Mouse (Mus musculus): ENCODE data around the gene Hist1h4b. TPM values are rescaled to one million over a fixed set of nuclear protein-coding genes. Genes with fewer than 3 reads are reported as not detected.
"Not testable (repeated sequence)": the region's sequence is repeated elsewhere in the genome, so short reads cannot be mapped to it uniquely, and the experiment has no call there.

Hist1h4b gene
- polyA plus RNA-seq, 1 experiment from 2014 or later: 3.5 TPM

GRCm38 (mm10) chr13:23759916-23760239 lies 3.1 kb downstream of the Hist1h4b start:
- Histone ChIP-seq H3K4me1 (ENCODE audit: control insufficient read depth, low read depth, low read length) (peaks cover 44% of the 10 kb centered on the region), H3K4me3 (ENCODE audit: low read depth, low read length) (peak overlapping the region; percentile 67)
- no peak for ATAC-seq (ENCODE audit: low read depth)

GRCm38 (mm10) chr13:23760240-23760971 lies 3.6 kb downstream of the Hist1h4b start:
- Histone ChIP-seq H3K36me3 (ENCODE audit: control insufficient read depth, insufficient read depth) (no peaks in the 10 kb centered on the region), H3K27ac (ENCODE audit: low read length) (peak overlapping the region; percentile 96), H3K9me3 (replicated peaks; ENCODE audit: control insufficient read depth, low read length) (no peaks in the 10 kb centered on the region), H3K9ac (ENCODE audit: low read depth, low read length) (peak overlapping the region; percentile 78), H3K4me3 (ENCODE audit: low read depth, low read length) (peak overlapping the region; percentile 67), H3K4me2 (ENCODE audit: low read depth, low read length) (peak overlapping the region; percentile 86), H3K4me1 (ENCODE audit: control insufficient read depth, low read depth, low read length) (peaks cover 46% of the 10 kb centered on the region), H3K27me3 (ENCODE audit: control insufficient read depth, insufficient read depth, low read depth, low read length) (no peaks in the 10 kb centered on the region)
- no peak for ATAC-seq (ENCODE audit: low read depth)
- under 1% methylated on average over 19 of the region's 27 CpGs for WGBS (ENCODE audit: insufficient replicate concordance)

More at GRCm38 (mm10) chr13:23759916-23760239, 3.1 kb downstream of the Hist1h4b start:
- Histone ChIP-seq H3K9ac (ENCODE audit: low read depth, low read length) (peak overlapping the region; percentile 78), H3K27ac (ENCODE audit: low read length) (peak overlapping the region; percentile 96), H3K27me3 (ENCODE audit: control insufficient read depth, insufficient read depth, low read depth, low read length) (no peaks in the 10 kb centered on the region), H3K9me3 (replicated peaks; ENCODE audit: control insufficient read depth, low read length) (no peaks in the 10 kb centered on the region), H3K36me3 (ENCODE audit: control insufficient read depth, insufficient read depth) (no peaks in the 10 kb centered on the region), H3K4me2 (ENCODE audit: low read depth, low read length) (peak overlapping the region; percentile 86)
- 52% methylated on average over 1 of the region's 1 CpGs for WGBS (ENCODE audit: insufficient replicate concordance)

GRCm38 (mm10) chr13:23760972-23761864 lies 4.4 kb downstream of the Hist1h4b start, which contains the start of gene Hist1h4a:
Hist1h4a (minus strand) TSS chr13:23761230.
- H3K4me3 ChIP-seq (ENCODE audit: low read depth, low read length): peak within 1 kb of the TSS; percentile 67
- under 1% methylated on average over 61 of the region's 72 CpGs for WGBS (ENCODE audit: insufficient replicate concordance)
- ATAC-seq (ENCODE audit: low read depth): peak; percentile 57

GRCm38 (mm10) chr13:23761871-23762821 lies 5.3 kb downstream of the Hist1h4b start, which contains the start of gene Hist1h3a:
Hist1h3a (minus strand) TSS chr13:23762386.
- peak within 1 kb of the TSS; percentile 86 for H3K4me2 ChIP-seq (ENCODE audit: low read depth, low read length)
- H3K9me3 ChIP-seq (replicated peaks; ENCODE audit: control insufficient read depth, low read length); H3K36me3 ChIP-seq (ENCODE audit: control insufficient read depth, insufficient read depth); H3K27me3 ChIP-seq (ENCODE audit: control insufficient read depth, insufficient read depth, low read depth, low read length): not testable (repeated sequence)
- H3K4me3 ChIP-seq (ENCODE audit: low read depth, low read length): peak within 1 kb of the TSS; percentile 67
- peak within 1 kb of the TSS; percentile 78 for H3K9ac ChIP-seq (ENCODE audit: low read depth, low read length)
- peaks cover 46% of the 10 kb centered on the region for H3K4me1 ChIP-seq (ENCODE audit: control insufficient read depth, low read depth, low read length)
- H3K27ac ChIP-seq (ENCODE audit: low read length): peak within 1 kb of the TSS; percentile 96
- peak; percentile 56 for ATAC-seq (ENCODE audit: low read depth)
- WGBS (ENCODE audit: insufficient replicate concordance): under 1% methylated on average over 27 of the region's 52 CpGs

More at GRCm38 (mm10) chr13:23760972-23761864, 4.4 kb downstream of the Hist1h4b start, which contains the start of gene Hist1h4a:
- Histone ChIP-seq H3K27me3 (ENCODE audit: control insufficient read depth, insufficient read depth, low read depth, low read length) (no peaks in the 10 kb centered on the region), H3K9me3 (replicated peaks; ENCODE audit: control insufficient read depth, low read length) (no peaks in the 10 kb centered on the region), H3K9ac (ENCODE audit: low read depth, low read length) (peak within 1 kb of the TSS; percentile 78), H3K27ac (ENCODE audit: low read length) (peak within 1 kb of the TSS; percentile 96), H3K36me3 (ENCODE audit: control insufficient read depth, insufficient read depth) (no peaks in the 10 kb centered on the region), H3K4me2 (ENCODE audit: low read depth, low read length) (peak within 1 kb of the TSS; percentile 86), H3K4me1 (ENCODE audit: control insufficient read depth, low read depth, low read length) (peaks cover 43% of the 10 kb centered on the region)

- Histone ChIP-seq H3K27ac (ENCODE audit: low read length) (peak overlapping the region; percentile 96), H3K4me2 (ENCODE audit: low read depth, low read length) (peak overlapping the region; percentile 86), H3K9ac (ENCODE audit: low read depth, low read length) (peak overlapping the region; percentile 78), H3K4me3 (ENCODE audit: low read depth, low read length) (peak overlapping the region; percentile 67), H3K4me1 (ENCODE audit: control insufficient read depth, low read depth, low read length) (peaks cover 43% of the 10 kb centered on the region), H3K9me3 (replicated peaks; ENCODE audit: control insufficient read depth, low read length) (no peaks in the 10 kb centered on the region), H3K27me3 (ENCODE audit: control insufficient read depth, insufficient read depth, low read depth, low read length) (no peaks in the 10 kb centered on the region), H3K36me3 (ENCODE audit: control insufficient read depth, insufficient read depth) (no peaks in the 10 kb centered on the region)
- WGBS (ENCODE audit: insufficient replicate concordance): 1% methylated on average over 10 of the region's 10 CpGs
- ATAC-seq (ENCODE audit: low read depth): no peak
Observed at GRCm38 (mm10) chr13:23763242-23763585, 6.4 kb downstream of the Hist1h4b start.

GRCm38 (mm10) chr13:23763586-23764323 lies 6.9 kb downstream of the Hist1h4b start, which contains the start of gene Hist1h1a:
Hist1h1a (plus strand) TSS chr13:23763666.
- WGBS (ENCODE audit: insufficient replicate concordance): 2% methylated on average over 34 of the region's 34 CpGs
- H3K4me1 ChIP-seq (ENCODE audit: control insufficient read depth, low read depth, low read length): peaks cover 42% of the 10 kb centered on the region

GRCm38 (mm10) chr13:23764324-23765171 lies 7.7 kb downstream of the Hist1h4b start:
- no peak for ATAC-seq (ENCODE audit: low read depth)
- H3K36me3 ChIP-seq (ENCODE audit: control insufficient read depth, insufficient read depth): no peaks in the 10 kb centered on the region
- H3K4me3 ChIP-seq (ENCODE audit: low read depth, low read length): peak overlapping the region; percentile 67
- peak overlapping the region; percentile 86 for H3K4me2 ChIP-seq (ENCODE audit: low read depth, low read length)
- H3K9me3 ChIP-seq (replicated peaks; ENCODE audit: control insufficient read depth, low read length): no peaks in the 10 kb centered on the region
- H3K4me1 ChIP-seq (ENCODE audit: control insufficient read depth, low read depth, low read length): peaks cover 35% of the 10 kb centered on the region
- H3K27me3 ChIP-seq (ENCODE audit: control insufficient read depth, insufficient read depth, low read depth, low read length): no peaks in the 10 kb centered on the region
- WGBS (ENCODE audit: insufficient replicate concordance): 22% methylated on average over 12 of the region's 12 CpGs
- peak overlapping the region; percentile 96 for H3K27ac ChIP-seq (ENCODE audit: low read length)
- peak overlapping the region; percentile 79 for H3K9ac ChIP-seq (ENCODE audit: low read depth, low read length)

More at GRCm38 (mm10) chr13:23763586-23764323, 6.9 kb downstream of the Hist1h4b start, which contains the start of gene Hist1h1a:
- ATAC-seq (ENCODE audit: low read depth): peak; percentile 47
- H3K27ac ChIP-seq (ENCODE audit: low read length): peak within 1 kb of the TSS; percentile 96
- H3K9me3 ChIP-seq (replicated peaks; ENCODE audit: control insufficient read depth, low read length): no peaks in the 10 kb centered on the region
- peak within 1 kb of the TSS; percentile 67 for H3K4me3 ChIP-seq (ENCODE audit: low read depth, low read length)
- H3K9ac ChIP-seq (ENCODE audit: low read depth, low read length): peak within 1 kb of the TSS; percentile 79
- H3K4me2 ChIP-seq (ENCODE audit: low read depth, low read length): peak within 1 kb of the TSS; percentile 86
- no peaks in the 10 kb centered on the region for H3K36me3 ChIP-seq (ENCODE audit: control insufficient read depth, insufficient read depth)
- H3K27me3 ChIP-seq (ENCODE audit: control insufficient read depth, insufficient read depth, low read depth, low read length): no peaks in the 10 kb centered on the region
